Mouse (Mus musculus) frontal cortex, postnatal 25 days (tissue): ENCODE results near the gene Gm11099.

Experiments used
- DNase-seq, 2 experiments: peaks; one replicate each; pipeline ENCODE4 v3.0.0; 2022; ENCODE audit warnings: low spot score in 2 of 2

Gene Gm11099

DNA sequence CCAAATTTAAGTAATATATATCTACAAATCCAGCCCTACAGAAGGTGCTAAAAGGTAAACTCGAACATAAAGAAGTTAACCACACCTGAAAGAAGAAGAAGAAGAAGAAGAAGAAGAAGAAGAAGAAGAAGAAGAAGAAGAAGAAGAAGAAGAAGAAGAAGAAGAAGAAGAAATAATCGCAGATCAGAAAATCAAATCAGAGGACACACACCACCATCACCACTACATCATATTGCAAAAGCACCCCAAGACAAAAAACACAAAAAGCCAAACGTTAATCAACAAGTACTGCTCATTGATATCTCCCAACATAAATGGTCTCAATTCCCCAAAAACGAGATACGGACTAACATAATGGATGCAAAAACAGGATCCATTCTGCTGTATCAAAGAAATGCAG is at the start of gene Gm11099:
Gene Gm11099 (plus strand): TSS at position 301 of the 400 bp plus-strand sequence.
- DNase-seq: no peak

DNA sequence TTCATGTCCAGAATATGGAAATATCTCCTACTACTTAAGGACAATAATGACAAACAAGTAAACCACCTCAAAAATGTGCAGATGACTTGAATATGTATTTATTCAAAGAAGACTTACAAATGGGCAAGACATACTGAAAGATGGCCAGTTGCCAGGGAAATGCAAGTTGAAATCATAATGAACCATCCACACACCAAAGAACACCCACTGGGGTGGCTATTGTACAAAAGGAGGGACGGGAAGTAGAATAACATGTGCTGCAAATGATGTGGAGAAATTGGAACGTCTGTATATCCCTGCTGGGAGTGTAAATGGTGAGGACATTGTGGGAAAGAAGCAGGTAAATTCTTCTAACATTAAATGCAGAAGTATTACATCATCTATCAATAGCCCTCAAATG is 46.3 kb upstream of the Gm11099 start:
- no peak for DNase-seq

DNA sequence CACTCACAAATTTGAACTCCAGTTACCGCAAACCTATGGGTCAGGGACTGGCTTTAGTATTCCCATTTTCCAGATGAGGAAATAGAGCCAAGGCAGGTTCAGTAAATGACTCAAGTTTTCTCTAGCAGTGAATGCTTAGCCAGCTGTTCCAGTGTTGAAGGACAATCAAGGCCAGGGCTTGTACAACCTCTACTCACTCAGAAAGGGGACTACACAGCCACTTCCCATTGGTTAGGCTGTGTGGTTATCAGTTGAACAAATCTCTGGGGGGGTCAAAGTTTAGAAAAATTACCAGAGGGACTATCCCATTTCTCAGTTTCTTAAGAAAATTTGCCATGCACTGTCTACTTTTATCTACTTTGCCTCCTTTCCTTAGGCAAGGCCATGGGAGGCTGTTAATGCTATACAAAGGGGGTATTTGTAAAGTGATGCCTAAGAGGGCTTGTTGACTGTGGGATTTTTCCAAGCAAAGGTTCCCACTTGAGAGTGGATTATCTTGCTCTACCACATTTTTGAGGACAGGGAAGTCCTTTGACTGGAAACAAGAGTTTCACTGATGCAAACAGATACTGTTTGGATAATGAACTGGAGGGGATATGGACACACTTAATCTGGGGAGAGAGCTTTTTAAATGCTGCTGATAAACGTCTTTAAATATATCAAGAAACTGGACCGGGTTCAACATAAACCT is 30.2 kb upstream of the Gm11099 start:
- DNase-seq: no peak

DNA sequence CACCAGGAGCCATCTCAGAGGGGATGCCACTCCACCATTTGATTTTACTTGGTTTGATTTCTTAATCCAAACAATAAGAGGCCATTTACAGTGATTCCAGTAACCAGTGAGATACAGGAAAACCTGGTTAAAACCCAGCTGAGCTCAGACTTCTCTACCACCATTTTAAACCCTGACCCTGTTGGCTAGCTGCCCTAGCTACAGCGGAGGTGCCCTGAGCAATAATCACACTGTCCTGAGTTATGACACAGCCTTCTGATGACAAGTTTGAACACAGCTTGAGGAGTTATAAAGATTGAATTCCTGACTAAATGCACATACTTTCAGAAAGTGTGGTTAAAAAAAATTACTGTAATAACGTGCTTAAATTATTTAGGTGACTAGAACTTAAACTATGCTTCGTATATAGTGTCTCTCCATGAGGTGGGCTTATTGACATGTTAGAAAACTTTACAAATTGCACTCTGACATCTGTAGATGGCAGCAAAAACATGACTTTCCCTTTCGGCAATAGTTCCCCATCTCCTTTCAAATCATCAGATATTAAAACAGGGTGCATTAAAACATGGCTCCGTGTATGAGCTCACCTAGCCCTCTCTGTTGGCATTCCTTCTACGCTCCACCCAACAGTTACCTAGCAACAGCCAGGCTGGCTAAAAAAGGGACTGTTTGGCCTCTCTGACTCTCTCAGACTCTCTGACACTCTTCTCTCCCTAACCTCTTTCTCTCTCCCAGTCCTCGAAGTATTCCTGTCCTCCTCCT is 29.1 kb upstream of the Gm11099 start:
- no peak for DNase-seq

DNA sequence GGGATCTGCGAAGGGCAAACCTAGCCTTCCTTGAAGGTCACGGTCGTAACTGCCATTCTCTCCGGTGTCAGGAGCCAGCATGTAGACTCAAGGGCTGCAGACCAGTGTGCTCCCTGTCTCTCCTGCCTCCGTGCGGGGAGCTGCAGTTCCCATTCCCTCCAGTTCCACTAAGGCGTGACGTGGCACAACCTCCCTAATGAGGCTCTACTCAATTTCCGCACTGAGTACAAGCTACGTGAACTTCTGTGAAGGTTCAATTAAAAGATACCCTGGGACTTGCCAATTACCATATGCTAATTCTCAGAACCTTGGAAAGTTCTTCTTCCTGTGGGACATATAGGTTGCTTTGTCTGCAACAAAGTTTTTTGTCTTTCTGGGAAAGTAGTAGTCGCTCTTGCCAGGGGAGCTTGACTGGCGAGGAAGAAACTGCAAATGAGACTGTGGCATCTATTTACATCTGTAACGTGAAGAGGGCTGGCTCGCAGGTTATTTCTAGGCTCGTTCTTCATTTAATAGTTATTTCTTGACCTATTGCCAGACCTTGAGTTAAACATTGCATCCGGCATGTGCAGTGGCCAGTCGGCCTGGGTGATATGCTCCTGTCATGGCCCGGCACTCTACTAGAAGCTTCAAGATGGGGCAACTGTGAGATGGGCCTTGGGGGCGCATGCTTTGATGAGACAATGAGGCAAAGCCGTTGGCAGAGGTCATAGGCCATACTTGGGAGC is 26.8 kb upstream of the Gm11099 start:
- DNase-seq: no peak

DNA sequence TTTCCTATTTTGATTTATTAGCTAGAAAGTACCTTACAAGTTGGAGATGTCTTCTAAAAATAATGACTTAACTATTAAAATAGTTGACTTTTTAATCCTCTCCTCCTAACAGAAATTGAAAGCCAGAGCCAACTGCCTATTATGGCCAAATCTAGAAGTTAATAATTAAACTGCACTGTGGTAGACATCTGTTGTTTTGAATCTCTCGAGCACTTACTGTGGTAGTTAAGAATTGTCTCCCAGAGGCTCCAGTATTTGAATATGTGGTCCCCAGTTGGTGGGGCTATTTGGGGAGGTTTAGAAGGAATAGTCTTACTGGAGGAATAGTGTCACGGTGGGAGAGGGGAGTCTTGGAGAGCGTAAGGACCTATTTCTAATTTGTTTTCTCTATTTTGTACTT is 18.2 kb upstream of the Gm11099 start:
- DNase-seq: no peak

DNA sequence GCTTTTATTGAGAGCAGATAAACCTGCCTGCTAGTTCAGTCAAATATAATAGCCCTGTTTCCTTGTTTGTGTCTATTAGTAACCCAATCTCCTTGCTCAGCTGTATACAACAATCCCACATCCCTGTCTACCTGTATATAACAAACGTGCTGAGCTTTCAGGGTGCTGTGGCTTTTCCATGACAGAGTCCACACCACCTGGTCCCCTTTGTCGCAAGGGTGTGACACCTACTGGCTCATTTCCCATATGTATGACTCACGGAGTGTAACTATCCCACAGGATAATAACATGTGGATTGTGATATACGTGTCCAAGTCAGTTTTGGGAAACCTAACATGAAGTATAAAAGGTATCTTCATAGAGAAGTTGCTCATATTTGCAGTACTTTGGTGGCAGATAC is 16.8 kb upstream of the Gm11099 start:
- no peak for DNase-seq

DNA sequence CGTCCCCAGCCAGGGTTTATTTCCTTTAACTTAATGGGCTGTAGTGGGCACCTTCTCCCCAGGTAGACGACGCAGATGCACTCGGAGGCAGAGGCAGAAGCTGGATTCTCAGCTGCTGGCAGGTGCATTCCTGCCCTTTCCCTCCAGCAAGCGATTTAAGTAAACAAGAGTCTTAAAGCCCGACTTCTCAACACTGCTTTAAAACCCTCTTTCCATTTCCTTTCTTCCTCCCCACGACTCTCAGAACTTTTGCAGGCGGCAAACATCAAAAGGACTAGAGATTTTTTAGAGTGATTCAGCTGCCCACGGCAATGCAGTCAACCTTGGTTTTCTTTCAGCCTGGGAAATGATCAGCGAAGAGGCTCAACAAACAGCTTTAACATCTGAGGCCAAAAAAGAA is 14.7 kb upstream of the Gm11099 start:
- DNase-seq: no peak

DNA sequence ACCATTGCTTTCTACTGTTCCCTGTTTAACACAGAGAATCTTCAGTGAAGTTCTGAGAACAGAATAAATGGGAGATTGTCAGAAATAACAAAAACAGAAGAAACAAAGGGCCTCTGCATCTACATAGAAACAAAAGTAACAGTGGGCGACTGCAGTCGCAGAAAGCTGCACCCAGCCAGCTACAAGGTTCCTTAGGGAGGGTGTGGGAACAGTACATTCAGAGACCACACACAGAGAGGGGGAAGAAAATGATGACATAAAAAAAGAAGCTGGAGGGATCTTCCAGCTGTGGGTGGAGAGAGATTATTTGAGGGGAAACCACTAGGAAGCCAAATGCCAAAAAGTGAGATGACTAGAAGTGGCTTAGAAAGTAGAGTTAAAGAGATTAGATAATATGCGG is 20.6 kb downstream of the Gm11099 start:
- no peak for DNase-seq

DNA sequence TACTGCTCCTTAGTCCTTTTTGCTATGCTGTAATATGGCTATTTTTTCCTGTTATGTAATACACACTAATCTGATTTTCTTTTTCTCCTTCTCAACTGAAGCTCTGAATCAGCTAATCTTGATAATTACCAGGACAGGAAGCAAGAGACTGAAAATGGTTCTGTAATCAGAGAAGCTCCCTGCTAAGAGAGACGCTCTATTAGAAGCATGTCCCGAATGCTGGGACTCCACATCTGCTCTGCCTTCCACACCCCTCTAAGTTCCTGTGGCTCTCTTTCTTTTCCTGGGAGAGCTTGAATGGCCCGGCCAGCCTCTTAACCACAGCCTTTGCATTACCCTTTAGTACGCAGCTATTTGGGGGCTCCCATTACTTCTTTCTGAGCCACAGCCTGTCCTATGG is 45.8 kb downstream of the Gm11099 start:
- DNase-seq: no peak

DNA sequence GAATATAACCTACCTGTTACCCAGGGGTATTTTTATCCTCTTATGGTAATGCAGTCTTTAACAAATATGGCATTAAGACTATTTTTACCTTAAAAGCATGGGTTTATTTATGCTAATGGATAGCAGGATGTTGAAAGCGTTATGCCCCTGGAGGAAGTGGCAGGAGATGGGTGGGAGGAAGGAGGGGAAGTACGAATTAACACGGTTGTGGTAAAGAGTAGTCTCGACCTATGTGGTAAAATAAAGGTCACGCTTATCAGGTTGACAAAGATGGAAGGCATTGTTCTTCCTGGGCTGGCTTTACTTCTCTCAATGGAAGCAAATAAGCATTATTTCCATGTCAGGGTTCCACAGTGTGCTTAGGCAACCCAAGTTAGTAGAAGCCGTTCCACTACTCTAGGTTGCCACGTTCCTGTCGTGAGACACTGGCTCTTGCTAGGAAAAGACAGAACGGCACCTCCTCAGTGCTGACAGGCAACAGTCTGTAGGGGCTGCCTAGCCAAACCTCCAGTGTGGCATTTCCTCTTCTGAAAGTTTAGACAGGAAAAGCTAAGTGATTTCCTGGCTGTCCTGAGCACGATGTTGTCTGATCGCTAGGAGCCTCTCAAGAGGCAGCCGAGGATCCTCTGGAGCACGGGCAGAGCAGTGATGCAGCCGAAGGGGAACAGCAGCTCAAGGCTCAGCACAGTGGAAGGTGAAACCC is 47.7 kb downstream of the Gm11099 start:
- no peak for DNase-seq

DNA sequence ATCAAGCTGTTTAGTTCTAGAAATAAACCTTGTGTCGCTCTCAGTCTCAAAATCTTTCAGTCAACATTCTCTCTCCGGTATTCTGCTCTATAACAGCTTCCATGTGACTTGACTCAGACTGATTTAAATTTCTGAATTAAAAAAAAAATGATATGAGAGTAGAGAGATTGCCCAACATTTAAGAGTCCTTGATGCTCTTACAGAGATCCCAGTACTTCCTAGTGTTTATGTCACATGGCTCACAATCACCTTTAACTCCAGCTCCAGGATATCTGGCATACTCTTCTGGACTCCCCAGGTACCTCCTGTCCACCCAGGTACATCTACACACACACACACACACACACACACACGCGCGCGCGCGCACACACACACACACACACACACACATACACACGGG is 53.1 kb downstream of the Gm11099 start:
- DNase-seq: no peak

DNA sequence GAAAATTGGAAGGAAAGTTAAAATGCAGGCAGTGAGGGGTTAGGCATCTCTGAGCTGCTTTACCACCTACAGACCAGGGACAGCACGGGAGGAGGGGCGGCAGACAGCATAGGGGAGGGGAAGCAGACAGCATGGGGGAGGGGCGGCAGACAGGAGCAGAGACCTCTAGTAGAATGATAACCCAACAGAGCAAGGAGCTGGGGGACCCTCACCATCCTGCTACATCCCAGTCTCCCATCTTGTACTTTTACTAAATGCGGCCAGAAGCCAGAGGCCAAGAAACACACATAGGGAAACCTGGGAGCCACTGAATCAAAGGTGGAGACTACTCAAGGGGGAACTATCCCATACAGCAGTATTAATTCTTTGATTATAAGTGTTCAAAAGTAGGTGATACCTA is 59.1 kb downstream of the Gm11099 start:
- DNase-seq: no peak

DNA sequence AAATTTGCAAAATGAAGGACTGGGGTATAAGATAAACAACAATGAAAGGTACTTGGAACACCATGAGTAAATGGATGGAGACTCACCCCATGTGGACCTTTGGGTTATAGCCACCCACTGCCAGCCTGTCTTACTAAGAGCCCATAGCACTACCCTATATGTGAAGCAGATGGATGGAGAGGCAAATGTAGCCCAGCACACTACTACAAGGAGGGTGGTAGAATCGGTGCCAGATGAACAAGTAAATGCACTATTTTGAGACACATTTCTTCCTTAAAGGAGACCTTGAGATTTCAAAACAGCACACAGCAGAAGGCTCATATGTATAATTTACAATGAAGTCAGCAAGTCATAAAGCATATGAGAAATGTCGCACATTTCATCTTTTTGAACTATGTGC is 66.3 kb downstream of the Gm11099 start:
- DNase-seq: no peak

DNA sequence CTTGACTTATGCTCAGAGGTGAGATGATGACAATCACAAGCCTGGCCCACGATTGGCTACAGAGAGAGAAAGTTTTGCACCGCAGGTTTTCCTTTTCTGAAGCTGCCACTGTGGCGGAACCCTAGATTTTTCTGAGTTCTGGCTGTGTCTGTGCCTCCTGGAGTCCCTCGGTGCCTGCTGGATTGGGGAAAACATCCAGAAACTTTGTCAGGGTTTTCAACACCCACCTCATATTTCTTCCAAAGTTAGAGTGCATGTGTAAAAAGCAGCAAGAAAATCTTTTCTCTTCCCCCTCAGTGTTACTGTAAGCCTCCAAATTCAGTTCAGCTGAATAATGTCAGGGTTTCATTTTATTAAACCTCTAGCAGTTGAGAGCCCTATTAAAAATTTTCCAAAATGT is 82.1 kb downstream of the Gm11099 start:
- DNase-seq: peak in 1 of 2 experiments; percentile 4

DNA sequence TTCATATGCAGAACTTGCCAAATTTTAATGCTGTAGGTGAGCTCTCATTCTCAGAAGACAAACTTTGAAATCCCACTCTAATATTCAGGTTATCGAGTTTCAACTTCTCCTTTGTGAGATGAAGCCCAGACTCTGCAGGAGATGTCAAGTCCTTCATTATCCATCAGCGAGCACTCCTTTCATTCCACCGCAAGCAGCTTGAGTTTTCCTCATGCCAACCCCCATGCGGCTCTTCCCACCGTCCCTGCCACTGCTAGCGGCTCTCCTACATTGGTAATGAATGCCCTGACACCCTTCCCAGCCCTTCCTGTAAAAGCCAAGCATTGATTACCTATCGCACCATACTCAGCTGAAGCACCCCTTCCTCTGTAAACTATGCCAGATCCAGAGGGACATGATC is 89.6 kb downstream of the Gm11099 start:
- DNase-seq: no peak

DNA sequence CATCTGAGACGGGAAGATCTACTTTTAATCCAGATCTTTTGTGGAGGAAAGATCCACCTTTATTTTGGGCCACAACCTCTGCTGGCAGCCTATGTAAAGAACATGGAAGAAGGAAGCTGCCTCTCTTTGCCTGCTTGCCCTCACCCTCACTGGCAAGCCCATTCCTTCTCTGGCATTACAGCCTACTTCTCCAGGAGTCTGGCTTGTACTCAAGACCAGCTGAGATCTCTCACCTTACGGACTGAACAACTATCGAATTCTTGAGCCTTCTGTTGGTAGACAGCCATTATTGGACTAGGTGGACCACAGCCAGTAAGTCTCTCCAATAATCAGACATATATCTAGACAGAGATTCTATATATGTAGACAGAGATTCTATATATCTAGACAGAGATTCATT is 92.9 kb downstream of the Gm11099 start:
- no peak for DNase-seq

DNA sequence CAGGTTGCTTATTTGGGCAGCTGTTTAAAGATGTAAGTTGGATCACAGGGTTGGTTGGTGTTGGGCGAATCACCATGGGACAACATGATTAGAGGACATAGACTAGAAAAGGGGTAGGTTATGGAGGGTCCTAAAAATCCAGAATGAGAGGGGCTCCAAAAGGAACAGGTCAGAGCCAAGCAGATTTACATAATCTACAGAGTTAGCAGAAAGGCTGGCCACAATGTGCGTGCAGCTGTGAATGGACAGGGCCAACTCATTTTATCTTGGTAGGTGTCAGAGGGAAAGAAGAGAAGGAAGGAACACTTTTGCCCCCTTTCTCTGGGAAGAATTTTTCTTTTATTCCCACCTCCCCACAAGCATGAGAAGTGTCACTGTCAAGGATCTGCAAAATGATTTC is 97.1 kb downstream of the Gm11099 start:
- DNase-seq: no peak

DNA sequence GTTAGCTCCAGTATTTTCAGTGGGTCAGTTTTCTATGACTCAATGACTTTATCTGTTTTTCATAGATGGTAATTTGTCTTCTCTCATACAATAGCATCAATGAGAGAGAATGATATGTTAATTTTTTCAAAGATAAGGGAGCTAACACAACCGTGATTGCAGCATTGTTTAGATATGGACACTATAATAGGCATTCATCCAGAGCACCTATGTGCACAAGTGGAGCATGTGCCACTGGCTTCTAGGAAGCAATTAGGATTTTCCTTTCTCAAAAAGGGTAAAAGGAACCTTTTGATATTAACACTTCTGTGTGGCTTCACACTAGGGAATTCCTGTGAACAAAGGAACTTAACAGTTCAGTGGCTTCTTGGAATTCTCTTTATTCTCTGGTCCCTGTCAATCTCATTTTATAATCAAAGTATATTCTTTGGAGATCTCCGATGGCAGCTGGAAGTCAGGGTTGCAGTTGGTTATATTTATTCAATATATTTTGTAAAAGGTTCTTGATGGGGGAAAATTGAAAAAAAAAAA is 97.6 kb downstream of the Gm11099 start:
- no peak for DNase-seq
